11 mouse cellular contexts compared by ENCODE assay signal in genomic region chr13:24442272-24442671, GRCm38 (mm10).
DNase-seq lines count a peak whose midpoint lies in the region; ATAC-seq and TF ChIP-seq lines count a peak whose summit lies in the region.
"Had no signal": no experiment of that assay in that cellular context is flagged by ENCODE, and none has a peak within 500 bp of the region (broad histone marks: within the 10 kb centered on the region; RNA-seq: fewer than 3 reads in every experiment).

No protein-coding gene starts in this region.

- peak; percentile 34 to 50 for DNase-seq in heart, adult 2 months
- DNase-seq in heart, postnatal 4 days = no peak
- DNase-seq in 3T3-L1 (ENCODE audit: low read depth, low spot score) = peak; percentile 1
- no peak for DNase-seq in urinary bladder, adult 18-20 months (ENCODE audit: low spot score in 2 of 2)
- DNase-seq in urinary bladder, postnatal 10 days (ENCODE audit: low spot score) = no peak
- no peak for DNase-seq in thymus, postnatal 14 days
- DNase-seq: liver, embryonic 13.5 days; midbrain, embryonic 14.5 days had no signal

- 17% methylated on average over 6 of the region's 6 CpGs for WGBS in heart, adult 2 months
- WGBS in bone marrow, adult 2 months = 6% methylated on average over 6 of the region's 6 CpGs

- no peaks in the 10 kb centered on the region for H3K27me3 ChIP-seq in heart, adult 2 months (ENCODE audit: control insufficient read depth, insufficient read depth, low read length)
- H3K27me3 ChIP-seq: liver, embryonic 13.5 days had no signal

- H3K36me3 ChIP-seq in heart, adult 2 months (ENCODE audit: control insufficient read depth, insufficient read depth, low read length) = peaks cover 8% of the 10 kb centered on the region
- H3K36me3 ChIP-seq: liver, embryonic 13.5 days had no signal

- peaks cover 11% of the 10 kb centered on the region for H3K4me1 ChIP-seq in heart, adult 2 months (ENCODE audit: control insufficient read depth, insufficient read depth, low read length)
- peaks cover 12% of the 10 kb centered on the region for H3K4me1 ChIP-seq in bone marrow, adult 2 months (ENCODE audit: control insufficient read depth, insufficient read depth, low read length)

- no peak overlapping the region for H3K4me3 ChIP-seq in heart, adult 2 months
- H3K4me3 ChIP-seq in bone marrow, adult 2 months (replicated peaks; ENCODE audit: control insufficient read depth, low read depth, low read length) = no peak overlapping the region
- H3K4me3 ChIP-seq: liver, embryonic 13.5 days had no signal

- H3K9ac ChIP-seq in heart, adult 2 months (ENCODE audit: low read depth, low read length) = no peak overlapping the region
- H3K9ac ChIP-seq: liver, embryonic 13.5 days had no signal

- 0 out of 2 replicates have a peak overlapping the region, but pooled peaks have one; percentile 17 for H3K27ac ChIP-seq in heart, adult 2 months
- peak overlapping the region; percentile 32 for H3K27ac ChIP-seq in bone marrow, adult 2 months (ENCODE audit: control insufficient read depth, insufficient read depth, low read depth, low read length, poor library complexity)
- H3K27ac ChIP-seq: liver, embryonic 13.5 days had no signal

- intact Hi-C loops in heart, adult 2 months (cut with DNase I) = loop anchor here (10.0 kb wide), 1 partner anchor 107 kb away; no protein-coding TSS in a partner anchor

- peak; percentile 30 to 43; a peak in 1 of 4 replicates for ATAC-seq in hematopoietic stem cell, adult 5-6 weeks (replicated peaks in 1 of 2; ENCODE audit: insufficient read depth in 1 of 2, low FRiP score in 2 of 2, low TSS enrichment in 1 of 2, low read depth in 1 of 2, poor library complexity in 2 of 2, severe bottlenecking in 2 of 2)
- ATAC-seq: intestine, embryonic 16.5 days had no signal

- TF ChIP-seq CTCF in heart, adult 2 months (IDR thresholded peaks at IDR 0.05) = no peak
- peak; percentile 14; the same call in 1 of the 2 replicates for TF ChIP-seq CTCF in bone marrow, adult 2 months (IDR thresholded peaks at IDR 0.05; ENCODE audit: control insufficient read depth, insufficient read depth, low read length)

- TF ChIP-seq EP300 in heart, adult 2 months (IDR thresholded peaks at IDR 0.05; ENCODE audit: insufficient read depth, low read depth, low read length) = 0 out of 2 replicates have a peak, but pooled peaks have one; percentile 14

- no peaks in the 10 kb centered on the region for H3K79me2 ChIP-seq in heart, adult 2 months (replicated peaks; ENCODE audit: control insufficient read depth, insufficient read depth, low read length)

- no peak for TF ChIP-seq POLR2A in heart, adult 2 months (IDR thresholded peaks at IDR 0.05; ENCODE audit: insufficient read depth, low read depth, low read length)
- no peak for TF ChIP-seq POLR2A in bone marrow, adult 2 months (IDR thresholded peaks at IDR 0.05; ENCODE audit: borderline replicate concordance, control insufficient read depth, low read depth, low read length)

Comparison
In these comparisons a context has a peak if more than half of its experiments do, and no peak if none do; other contexts are left out.
1. DNase-seq: peak in heart, adult 2 months (2 of 2) and 3T3-L1 (single experiment); none in heart, postnatal 4 days (single experiment), urinary bladder, adult 18-20 months (0 of 2), urinary bladder, postnatal 10 days (single experiment) and thymus, postnatal 14 days (single experiment).